Mouse (Mus musculus): ENCODE results near the gene Lef1. TPM values are rescaled to one million over a fixed set of nuclear protein-coding genes. Genes with fewer than 3 reads are reported as not detected.

Gene Lef1
- total RNA-seq (2015; ENCODE audit: low replicate concordance) (not detected in 2 replicates), total RNA-seq (2017; ENCODE audit: low replicate concordance) (0.14 and 0.60 TPM in 2 replicates)

DNA sequence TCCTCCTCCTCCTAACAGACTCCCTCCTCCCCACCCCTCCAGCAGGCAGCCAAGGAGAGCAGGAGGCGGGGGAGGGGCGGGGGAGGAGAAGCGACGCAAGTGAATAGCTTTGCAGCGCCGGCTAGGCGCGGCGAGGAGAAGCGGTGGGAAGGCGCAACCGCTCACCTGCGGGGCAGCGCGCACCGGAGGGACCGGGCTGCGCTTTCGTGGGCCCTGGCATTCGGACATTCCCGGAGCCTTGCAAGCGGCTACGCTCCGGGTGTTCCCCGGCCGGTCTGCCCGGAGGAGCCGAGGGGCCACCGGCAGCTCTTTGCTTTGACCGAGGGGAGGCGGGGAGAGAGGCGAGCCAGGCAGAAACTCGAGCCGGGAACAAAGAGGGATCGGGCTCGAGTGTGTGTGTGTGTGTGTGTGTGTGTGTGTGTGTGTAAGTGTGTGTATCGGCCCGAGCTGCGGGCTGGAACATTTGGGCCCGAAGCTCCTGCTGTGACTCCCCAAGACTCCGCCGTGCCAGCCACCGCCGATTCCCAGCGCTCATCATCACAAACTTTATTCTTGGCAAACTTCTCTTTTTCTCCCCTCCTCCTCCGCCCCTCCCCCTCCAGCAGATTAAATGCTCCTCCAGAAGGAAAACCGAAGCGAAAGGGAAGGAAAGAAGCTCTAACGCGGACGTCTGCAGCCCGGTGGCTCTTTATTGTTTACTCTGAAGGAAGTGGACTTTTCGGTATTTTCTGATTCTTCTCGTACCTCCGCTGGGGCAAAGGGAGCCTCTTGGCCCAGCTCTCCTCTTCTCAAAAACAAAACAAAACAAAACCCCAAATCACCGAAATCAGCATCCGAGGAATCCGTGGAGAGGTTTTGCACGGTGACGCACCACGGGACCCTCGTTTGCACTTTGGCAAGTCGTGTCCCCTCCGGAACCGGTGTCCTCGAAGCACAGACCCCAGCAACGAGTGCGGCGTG is at the start of gene Lef1:
TSS of gene Lef1 (plus strand) at position 281 of the 960 bp plus-strand sequence.
- ATAC-seq (replicated peaks; ENCODE audit: low FRiP score, poor library complexity, severe bottlenecking) = no peak

DNA sequence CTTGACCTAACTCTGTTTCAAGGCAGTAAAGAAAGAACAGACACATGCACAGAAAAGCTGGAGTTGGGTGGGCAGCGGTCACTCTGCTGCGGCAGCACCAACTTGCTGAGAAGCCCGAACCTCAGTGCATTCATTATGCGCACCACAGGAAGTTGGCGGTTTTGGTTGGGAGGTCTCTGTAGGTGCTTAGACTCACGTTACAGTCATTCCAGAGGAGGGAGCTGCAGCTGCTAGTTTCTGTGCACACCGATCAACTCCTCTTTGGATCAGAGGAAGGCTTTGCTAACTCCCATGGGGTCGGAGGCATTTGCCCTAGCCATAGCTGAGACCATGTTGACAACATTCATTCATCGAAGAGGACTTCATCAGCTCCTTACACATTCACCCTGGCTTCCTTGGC is 45.3 kb upstream of the Lef1 start:
- no peak for ATAC-seq (replicated peaks; ENCODE audit: low FRiP score, poor library complexity, severe bottlenecking)

- ATAC-seq (replicated peaks; ENCODE audit: low FRiP score, poor library complexity, severe bottlenecking) = no peak
Observed at GRCm38 (mm10) chr3:131066171-131066570, 44.1 kb upstream of the Lef1 start.

- no peak for ATAC-seq (replicated peaks; ENCODE audit: low FRiP score, poor library complexity, severe bottlenecking)
Observed at GRCm38 (mm10) chr3:131068000-131068399, 42.3 kb upstream of the Lef1 start.

- ATAC-seq (replicated peaks; ENCODE audit: low FRiP score, poor library complexity, severe bottlenecking) = no peak
Observed at GRCm38 (mm10) chr3:131070210-131070609, 40.1 kb upstream of the Lef1 start.

GRCm38 (mm10) chr3:131072661-131073060 is 37.6 kb upstream of the Lef1 start:
- ATAC-seq (replicated peaks; ENCODE audit: low FRiP score, poor library complexity, severe bottlenecking) = no peak

GRCm38 (mm10) chr3:131073946-131074345 is 36.3 kb upstream of the Lef1 start:
- ATAC-seq (replicated peaks; ENCODE audit: low FRiP score, poor library complexity, severe bottlenecking) = no peak

DNA sequence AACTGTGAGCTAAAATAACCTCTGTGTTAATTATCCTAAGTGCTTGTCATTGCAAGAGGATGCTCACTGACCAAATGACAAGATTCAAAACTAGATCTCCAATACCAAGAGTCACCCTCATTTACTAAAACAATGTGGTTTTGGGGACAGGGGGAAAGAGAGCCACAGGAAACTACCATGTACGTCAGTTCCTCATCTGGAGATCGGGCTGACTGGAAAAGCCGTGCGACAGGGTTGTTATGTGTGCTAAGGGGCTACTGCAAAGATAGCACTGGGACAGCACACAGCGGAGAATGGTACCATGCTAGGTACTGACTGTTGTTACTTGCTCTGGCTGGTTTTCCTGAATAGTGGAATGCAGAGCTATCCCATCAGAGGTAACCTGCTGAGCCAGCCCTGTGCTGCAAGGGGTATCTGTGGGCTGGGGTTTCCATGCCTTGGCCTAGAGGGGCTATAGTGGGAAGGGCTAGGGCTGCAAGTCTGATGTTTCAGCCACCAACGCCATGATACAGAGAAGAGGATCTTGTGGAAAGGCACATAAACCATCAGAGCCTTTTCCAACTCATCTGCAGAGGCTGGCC is 32.1 kb upstream of the Lef1 start:
- ATAC-seq (replicated peaks; ENCODE audit: low FRiP score, poor library complexity, severe bottlenecking) = no peak

DNA sequence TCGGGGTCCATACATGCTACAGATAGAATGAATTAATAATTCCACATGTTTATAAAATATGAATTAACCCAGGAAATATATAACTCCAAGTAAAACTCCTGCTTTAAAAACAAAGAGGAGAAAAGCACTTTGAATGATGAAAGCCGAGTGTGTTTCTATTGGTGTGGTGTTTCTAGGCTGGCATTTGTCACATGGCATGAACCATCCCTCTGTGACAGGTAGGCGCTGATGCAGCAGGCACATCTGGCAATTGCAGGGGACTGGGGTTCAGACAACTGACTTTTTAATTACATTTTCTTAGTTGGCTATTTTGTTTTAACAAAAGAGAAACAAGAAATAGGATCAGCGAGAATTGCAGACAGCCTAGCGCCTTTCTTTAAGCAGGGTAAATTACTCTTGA is 31.6 kb upstream of the Lef1 start:
- no peak for ATAC-seq (replicated peaks; ENCODE audit: low FRiP score, poor library complexity, severe bottlenecking)

GRCm38 (mm10) chr3:131083722-131084121 is 26.5 kb upstream of the Lef1 start:
- ATAC-seq (replicated peaks; ENCODE audit: low FRiP score, poor library complexity, severe bottlenecking) = no peak

DNA sequence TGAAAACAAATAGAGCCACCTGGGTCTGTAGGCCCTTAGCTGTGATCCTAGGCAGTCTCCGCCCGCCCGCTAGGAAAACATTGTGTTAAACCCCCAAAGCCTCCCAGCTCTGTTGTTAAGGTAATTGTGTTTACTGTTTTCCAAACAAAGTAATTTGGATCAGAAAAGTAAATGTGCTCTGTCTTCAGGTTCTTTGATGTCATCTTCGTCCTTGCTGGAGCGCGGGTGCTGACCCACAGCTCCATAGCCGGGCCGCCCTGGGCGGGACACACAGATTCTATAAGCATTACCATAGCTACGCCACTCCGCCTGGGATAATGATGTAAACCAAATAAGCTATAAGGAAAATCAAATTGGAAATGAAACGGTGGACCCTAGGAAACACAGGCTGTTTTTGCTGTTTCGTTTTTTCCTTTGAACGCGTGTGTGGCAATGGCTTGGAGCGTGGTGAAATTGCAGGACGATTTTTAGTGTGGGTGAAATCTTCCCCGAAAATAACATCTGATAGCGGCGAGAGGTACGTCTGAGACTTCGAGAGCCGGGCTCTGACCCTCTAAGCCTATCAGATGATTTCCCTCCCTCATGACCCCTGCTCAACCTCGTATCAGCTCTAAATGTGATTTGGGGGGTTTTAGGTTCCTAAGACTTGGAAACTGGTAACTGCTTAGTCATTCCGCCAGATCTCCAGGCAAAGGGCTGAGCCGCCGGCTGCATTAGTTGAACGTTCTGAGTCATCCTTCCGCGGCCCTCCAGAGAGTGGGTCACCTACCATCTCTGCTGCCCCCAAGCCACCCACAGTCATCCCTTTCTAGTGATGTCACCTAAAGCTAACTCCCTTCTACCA is 25.3 kb upstream of the Lef1 start:
- ATAC-seq (replicated peaks; ENCODE audit: low FRiP score, poor library complexity, severe bottlenecking) = no peak

DNA sequence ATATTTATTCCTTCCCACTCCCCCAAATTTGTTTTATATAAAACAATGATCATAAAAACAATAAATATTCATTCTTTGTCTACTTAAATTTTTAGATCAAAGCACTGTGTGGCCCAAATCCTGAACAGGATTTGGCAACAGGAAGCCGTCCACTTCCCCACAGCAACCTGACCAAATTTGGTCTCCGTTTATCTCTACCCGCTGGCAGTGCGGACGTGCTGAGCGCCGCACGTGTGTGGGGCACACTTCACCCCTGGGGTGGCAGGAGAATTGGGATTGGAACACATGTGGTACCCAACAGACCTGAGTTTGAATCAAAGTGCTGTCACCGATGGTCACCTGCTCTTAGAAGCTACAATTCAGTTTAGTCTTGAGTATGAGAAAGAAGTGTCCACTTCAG is 24.3 kb upstream of the Lef1 start:
- no peak for ATAC-seq (replicated peaks; ENCODE audit: low FRiP score, poor library complexity, severe bottlenecking)

DNA sequence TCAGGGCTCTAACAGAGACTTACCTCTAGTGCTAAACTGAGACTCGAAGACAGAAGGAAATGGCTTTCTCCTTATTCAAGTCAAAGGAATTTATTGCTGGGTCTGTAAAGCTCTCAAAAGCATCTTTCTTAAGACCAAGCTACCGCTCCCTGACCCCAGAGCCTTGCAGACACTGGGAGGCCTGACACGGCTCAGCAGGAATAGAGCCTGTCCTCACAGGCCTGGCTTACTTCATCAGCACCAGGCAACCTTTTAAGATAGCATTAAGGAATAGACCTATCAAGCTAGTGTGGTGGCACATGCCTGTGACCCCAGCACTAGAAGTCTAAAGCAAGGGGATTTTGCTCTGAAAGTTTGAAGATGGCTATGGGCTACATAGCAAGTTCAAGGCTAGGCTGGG is 20.6 kb upstream of the Lef1 start:
- no peak for ATAC-seq (replicated peaks; ENCODE audit: low FRiP score, poor library complexity, severe bottlenecking)

DNA sequence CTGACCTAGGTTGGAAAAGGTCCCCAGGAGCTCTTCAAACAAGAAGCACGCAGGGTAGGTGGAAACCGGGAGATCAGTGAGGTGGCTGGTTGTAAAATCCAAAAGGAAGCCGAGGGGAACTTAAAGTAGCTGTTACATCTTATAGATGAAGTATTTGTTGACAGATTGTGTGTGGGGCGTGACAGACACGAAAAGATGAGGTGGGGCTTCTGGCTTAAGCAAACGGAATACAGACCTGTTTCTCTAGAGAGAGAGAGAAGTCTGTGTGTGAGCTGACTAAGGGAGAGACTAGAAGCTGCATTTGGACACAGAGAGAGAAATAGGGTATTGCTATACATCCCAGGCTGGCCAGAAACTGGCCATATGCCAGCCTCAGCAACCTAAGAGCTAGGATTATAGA is 18.2 kb upstream of the Lef1 start:
- no peak for ATAC-seq (replicated peaks; ENCODE audit: low FRiP score, poor library complexity, severe bottlenecking)

DNA sequence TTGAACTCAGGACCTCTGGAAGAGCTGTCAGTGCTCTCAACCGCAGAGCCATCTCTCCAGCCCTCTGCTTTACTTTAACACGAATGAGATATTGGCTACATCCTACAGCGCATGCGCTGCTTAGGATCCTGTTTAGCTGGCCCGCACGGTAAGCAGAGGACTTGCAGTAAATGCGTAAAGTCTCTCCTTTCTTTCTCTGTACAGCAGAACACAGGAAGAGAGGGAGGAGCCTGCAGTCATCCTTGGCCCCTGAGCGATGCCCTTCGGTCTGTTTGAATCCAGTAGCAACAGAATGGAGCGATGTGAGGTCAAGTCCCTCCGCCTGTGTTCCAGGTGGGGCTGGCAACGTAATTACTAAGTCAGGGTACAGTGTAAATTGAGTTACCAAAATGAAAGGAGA is 16.5 kb upstream of the Lef1 start:
- ATAC-seq (replicated peaks; ENCODE audit: low FRiP score, poor library complexity, severe bottlenecking) = no peak

- no peak for ATAC-seq (replicated peaks; ENCODE audit: low FRiP score, poor library complexity, severe bottlenecking)
Observed at GRCm38 (mm10) chr3:131096105-131096504, 14.2 kb upstream of the Lef1 start.

DNA sequence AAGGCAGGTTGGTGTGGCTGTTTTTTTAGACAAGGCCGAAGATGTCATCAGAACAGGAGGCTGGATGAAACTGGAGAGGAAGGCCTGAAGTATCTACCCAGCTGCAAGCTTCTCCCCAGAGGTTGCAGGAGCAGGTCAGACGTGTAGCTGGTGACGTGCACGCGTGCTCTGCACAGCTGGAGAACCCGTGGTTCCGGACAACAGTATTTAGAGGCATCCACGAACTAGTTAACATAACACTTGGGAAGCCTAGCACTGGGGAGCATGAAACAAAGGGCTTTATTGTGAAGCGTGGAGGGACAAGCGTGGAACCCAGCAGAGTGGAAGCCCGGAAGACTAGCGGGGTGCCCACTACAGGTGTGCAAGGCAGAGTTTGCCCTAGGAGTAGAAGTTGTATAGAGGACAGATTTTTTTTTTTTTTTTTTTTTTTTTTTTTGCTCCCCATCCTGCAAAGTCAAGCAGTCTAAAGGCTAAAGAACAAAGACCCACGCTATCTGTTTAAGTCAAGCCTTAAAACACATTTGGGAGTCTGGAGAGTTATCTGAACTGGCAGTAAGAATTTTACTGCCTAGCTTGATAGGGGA is 8.0 kb upstream of the Lef1 start:
- ATAC-seq (replicated peaks; ENCODE audit: low FRiP score, poor library complexity, severe bottlenecking) = no peak

DNA sequence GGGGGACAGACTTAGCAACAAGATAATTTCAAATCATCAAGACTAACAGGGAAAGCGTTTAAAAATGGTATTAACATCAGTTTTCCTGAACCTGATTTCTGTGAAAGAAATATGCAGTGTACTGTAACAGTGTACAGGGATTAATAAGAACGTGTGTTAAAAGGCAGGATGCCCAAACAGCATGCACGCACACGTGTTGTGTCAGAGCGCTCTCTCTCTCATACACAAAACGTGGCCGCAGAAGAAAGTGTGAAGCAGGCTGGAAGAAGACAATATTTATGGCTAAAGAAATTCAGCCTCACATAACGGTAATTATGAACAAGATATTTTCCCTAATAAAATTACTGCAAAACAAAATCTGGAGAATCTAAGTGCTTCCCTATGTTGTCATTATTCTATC is 4.9 kb upstream of the Lef1 start:
- ATAC-seq (replicated peaks; ENCODE audit: low FRiP score, poor library complexity, severe bottlenecking) = no peak

DNA sequence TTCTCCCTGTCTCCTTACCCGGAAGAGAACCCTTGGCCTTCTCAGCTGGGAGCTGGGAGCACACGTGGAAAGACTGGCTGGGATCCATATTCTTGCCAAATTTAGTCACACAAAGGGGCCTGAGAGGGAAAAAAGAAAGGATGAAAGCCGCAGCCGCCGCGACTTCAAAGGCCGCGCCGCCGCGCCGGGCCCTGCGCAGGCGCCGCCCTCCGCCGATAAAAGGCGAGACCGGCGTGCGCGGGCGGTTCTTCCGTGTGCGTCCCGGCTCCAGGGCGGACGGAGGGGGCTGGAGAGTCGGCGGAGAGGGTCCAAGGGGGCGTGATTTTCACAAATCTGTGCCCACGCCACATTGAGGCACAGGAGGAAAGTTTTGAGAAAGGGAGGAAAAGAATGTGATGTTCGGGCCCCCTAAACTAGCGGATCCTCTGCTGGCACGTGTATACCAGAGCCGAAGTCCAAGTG is 4.3 kb upstream of the Lef1 start:
- ATAC-seq (replicated peaks; ENCODE audit: low FRiP score, poor library complexity, severe bottlenecking) = no peak

Data from erythroblast, adult 5-6 weeks (primary cell).